ENCODE assay signal across 8 mouse cellular contexts in the genomic region with DNA sequence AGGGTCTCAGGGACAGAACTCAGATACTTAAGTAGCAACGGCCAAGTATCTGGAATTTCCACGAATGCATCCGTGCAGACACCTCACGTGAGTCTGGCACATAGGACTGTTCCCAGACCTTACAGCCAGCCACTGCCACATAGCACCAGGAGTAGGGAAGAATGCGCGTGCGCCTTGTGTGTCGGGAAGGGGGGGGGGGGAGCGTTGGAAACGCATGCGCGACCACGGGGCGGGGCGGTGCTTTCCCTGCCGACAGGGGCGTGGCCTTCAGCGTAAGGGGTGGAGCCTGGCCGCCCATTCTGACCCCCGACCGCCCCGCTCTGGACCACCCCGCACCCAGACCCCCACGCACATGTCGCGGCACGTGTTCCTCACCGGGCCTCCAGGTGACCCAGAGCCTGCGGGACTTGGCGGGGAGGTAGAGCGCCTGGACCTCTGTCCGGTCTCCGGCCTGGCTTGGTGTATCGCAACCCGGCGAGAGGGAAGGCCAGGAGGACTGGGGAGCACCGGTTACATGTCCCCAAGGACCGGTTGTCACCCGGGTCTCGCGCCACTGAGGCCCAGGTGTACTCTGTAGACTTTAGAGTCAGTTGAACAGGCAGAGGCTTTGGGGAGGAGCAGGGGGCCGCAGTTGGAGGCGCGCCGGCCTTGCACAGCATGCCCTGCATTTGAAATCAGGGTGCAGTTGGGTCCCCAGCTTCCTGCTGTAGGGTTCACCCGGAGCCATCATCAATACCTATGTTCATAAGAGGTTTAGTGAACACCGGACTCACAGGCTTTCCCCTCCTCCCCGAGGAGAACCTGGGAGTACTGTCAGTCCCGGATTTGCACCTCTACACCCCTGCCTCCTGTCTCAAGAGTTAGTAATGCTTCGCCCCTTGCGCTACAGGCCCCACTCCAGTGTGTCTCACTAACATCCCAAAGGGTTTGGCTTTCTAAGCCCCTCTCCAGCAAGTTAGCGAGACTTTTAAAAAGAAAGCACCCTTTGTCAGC. TPM values are rescaled to one million over a fixed set of nuclear protein-coding genes. Genes with fewer than 3 reads are reported as not detected.
DNase-seq lines count a peak whose midpoint lies in the region; ATAC-seq lines count a peak whose summit lies in the region.

No protein-coding gene starts in this region.

- H3K4me2 ChIP-seq in embryonic facial prominence, embryonic 13.5 days: peak overlapping the region; percentile 81
- H3K4me2 ChIP-seq in limb, embryonic 12.5 days: peak overlapping the region; percentile 82
- peak overlapping the region; percentile 88 for H3K4me2 ChIP-seq in midbrain, embryonic 14.5 days (ENCODE audit: low read length)

- H3K9me3 ChIP-seq in embryonic facial prominence, embryonic 13.5 days: no peaks in the 10 kb centered on the region
- H3K9me3 ChIP-seq in limb, embryonic 12.5 days: no peaks in the 10 kb centered on the region
- H3K9me3 ChIP-seq in midbrain, embryonic 14.5 days (ENCODE audit: control insufficient read depth, low read length): no peaks in the 10 kb centered on the region

- 0 out of 2 replicates have a peak, but pooled peaks cover 3% of the 10 kb centered on the region for H3K36me3 ChIP-seq in embryonic facial prominence, embryonic 13.5 days
- H3K36me3 ChIP-seq in limb, embryonic 12.5 days: no peaks in the 10 kb centered on the region
- H3K36me3 ChIP-seq in midbrain, embryonic 14.5 days (ENCODE audit: control insufficient read depth, insufficient read depth, low read length): no peaks in the 10 kb centered on the region

- peak overlapping the region; percentile 74 for H3K4me3 ChIP-seq in embryonic facial prominence, embryonic 13.5 days
- peak overlapping the region; percentile 65 for H3K4me3 ChIP-seq in limb, embryonic 12.5 days (replicated peaks)
- peak overlapping the region; percentile 71 for H3K4me3 ChIP-seq in midbrain, embryonic 14.5 days (replicated peaks; ENCODE audit: low read depth, low read length)

- 6% methylated on average over 51 of the region's 52 CpGs for WGBS in embryonic facial prominence, embryonic 13.5 days
- 6% methylated on average over 52 of the region's 52 CpGs for WGBS in limb, embryonic 12.5 days
- 6% methylated on average over 51 of the region's 52 CpGs for WGBS in midbrain, embryonic 14.5 days

- ATAC-seq in embryonic facial prominence, embryonic 13.5 days (ENCODE audit: insufficient number of reproducible peaks, insufficient read depth, low FRiP score, low TSS enrichment, low read depth): peak; percentile 86
- peak; percentile 83 for ATAC-seq in limb, embryonic 12.5 days (ENCODE audit: insufficient number of reproducible peaks, insufficient read depth, low FRiP score, low TSS enrichment, low read depth)
- peak; percentile 91 for ATAC-seq in midbrain, embryonic 14.5 days (ENCODE audit: low FRiP score, low TSS enrichment)

- H3K27ac ChIP-seq in embryonic facial prominence, embryonic 13.5 days: 0 out of 2 replicates have a peak overlapping the region, but pooled peaks have one; percentile 22
- peak overlapping the region; percentile 67 for H3K27ac ChIP-seq in limb, embryonic 12.5 days
- 0 out of 2 replicates have a peak overlapping the region, but pooled peaks have one; percentile 1 for H3K27ac ChIP-seq in midbrain, embryonic 14.5 days (replicated peaks; ENCODE audit: low read depth, low read length)

- H3K4me1 ChIP-seq in embryonic facial prominence, embryonic 13.5 days: peaks cover 38% of the 10 kb centered on the region
- H3K4me1 ChIP-seq in limb, embryonic 12.5 days (replicated peaks): peaks cover 35% of the 10 kb centered on the region
- peaks cover 7% of the 10 kb centered on the region; the same call in 1 of the 2 replicates for H3K4me1 ChIP-seq in midbrain, embryonic 14.5 days (ENCODE audit: control insufficient read depth, insufficient read depth, low read length)

- H3K9ac ChIP-seq in embryonic facial prominence, embryonic 13.5 days: peak overlapping the region; percentile 85
- peak overlapping the region; percentile 68 for H3K9ac ChIP-seq in limb, embryonic 12.5 days (replicated peaks)
- H3K9ac ChIP-seq in midbrain, embryonic 14.5 days (replicated peaks; ENCODE audit: low read length): peak overlapping the region; percentile 74

- peak; percentile 85 for DNase-seq in 3134 (ENCODE audit: extremely low read depth, insufficient read length, low spot score)
- peak; percentile 79 to 81 for DNase-seq in adrenal gland, postnatal 4 days (ENCODE audit: low spot score in 2 of 2)
- DNase-seq in heart, adult 8-10 months (ENCODE audit: low spot score): peak; percentile 85
- peak; percentile 79 to 89 for DNase-seq in kidney, adult 8-10 months
- peak; percentile 97 for DNase-seq in midbrain, embryonic 14.5 days
- DNase-seq in spleen, adult 12 weeks (ENCODE audit: low spot score): peak; percentile 53

- H3K27me3 ChIP-seq in embryonic facial prominence, embryonic 13.5 days: no peaks in the 10 kb centered on the region
- H3K27me3 ChIP-seq in limb, embryonic 12.5 days: no peaks in the 10 kb centered on the region
- no peaks in the 10 kb centered on the region for H3K27me3 ChIP-seq in midbrain, embryonic 14.5 days (ENCODE audit: control insufficient read depth, insufficient read depth, low read length)

RNA-seq across cellular contexts. Expression of a gene that starts 4.5 kb away (rescaled TPM):
- total RNA-seq in adrenal gland, postnatal 4 days (2021): 10 to 100 TPM; 22.5 to 24.4 TPM
- 30.6 and 33.6 TPM in 2 replicates for polyA plus RNA-seq in embryonic facial prominence, embryonic 13.5 days (2015; fragmentation: Nextera tagmentation; extraction: Ambion mirVana)
- 10 to 100 TPM; 14.6 to 18.4 (median 16.3) TPM for total RNA-seq in heart, adult 8-10 months (2022)
- polyA plus RNA-seq in limb, embryonic 12.5 days (2016; fragmentation: Nextera tagmentation; extraction: Ambion mirVana): 24.8 and 25.5 TPM in 2 replicates
- 29.3 and 35.2 TPM in 2 replicates for polyA plus RNA-seq in midbrain, embryonic 14.5 days (2014; fragmentation: Nextera tagmentation; extraction: Ambion mirVana)

Comparison
In these comparisons a context has a peak if more than half of its experiments do, and no peak if none do; other contexts are left out.
1. Peak in every context shown above with its lines: DNase-seq, ATAC-seq, H3K4me3 ChIP-seq and H3K27ac ChIP-seq.
2. H3K27ac ChIP-seq: peak in every context shown above with its lines; median percentile 67 in limb, embryonic 12.5 days; 22 in embryonic facial prominence, embryonic 13.5 days; 1 in midbrain, embryonic 14.5 days.